Mouse (Mus musculus) olfactory bulb, adult 2 months (tissue): ENCODE data around the gene Gse1.

ENCODE experiments used
- CTCF ChIP-seq: fragments of 200-500 bp; IDR thresholded peaks from 2 replicates; pipeline ENCODE4 v1.5.1; 2012; ENCODE audit warnings: low read depth, mild to moderate bottlenecking, low read length, moderate library complexity; ENCODE audit not compliant: insufficient read depth
- POLR2A ChIP-seq: fragments of 200-500 bp; IDR thresholded peaks from 2 replicates; pipeline ENCODE4 v1.6.1; 2012; ENCODE audit warnings: mild to moderate bottlenecking, low read depth, low read length, moderate library complexity; ENCODE audit not compliant: insufficient read depth

DNA sequence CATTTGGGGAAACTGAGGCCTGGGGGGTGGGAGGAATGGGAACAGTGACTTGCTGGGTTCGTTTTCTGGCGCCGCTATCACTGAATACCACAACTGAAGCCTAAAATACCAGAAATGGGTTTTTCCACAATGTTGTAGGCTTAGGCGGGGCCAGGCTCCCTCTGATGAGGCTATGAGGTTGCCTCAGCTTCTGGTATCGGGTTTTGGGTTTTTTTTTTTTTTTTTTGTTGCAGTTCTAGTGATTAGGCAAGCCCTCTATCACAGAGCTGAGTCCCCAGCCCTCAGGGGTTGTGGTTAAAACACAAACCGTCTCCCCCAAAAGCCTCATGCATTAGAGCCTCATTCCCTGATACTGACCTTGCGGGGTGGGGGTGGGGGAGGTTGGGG lies 149.5 kb downstream of the Gse1 start:
- TF ChIP-seq POLR2A (no peak), CTCF (no peak)
